Mouse (Mus musculus) C2C12 (cell line): ENCODE measurements around the gene Dnah11.

Experiments
- CEBPB ChIP-seq: IDR thresholded peaks from one replicate; pipeline ENCODE4 v1.6.1; 2011; ENCODE audit warnings: low read depth, mild to moderate bottlenecking, control low read depth, moderate library complexity
- CTCF ChIP-seq: IDR thresholded peaks from one replicate; pipeline ENCODE4 v1.5.1; 2011; ENCODE audit not compliant: control insufficient read depth, insufficient read depth, insufficient read length
- MAX ChIP-seq: IDR thresholded peaks from one replicate; pipeline ENCODE4 v1.6.1; 2011; ENCODE audit warnings: mild to moderate bottlenecking, control low read depth
- MYOD1 ChIP-seq: IDR thresholded peaks from one replicate; pipeline ENCODE4 v1.6.1; 2011; ENCODE audit warnings: low read depth; ENCODE audit not compliant: control insufficient read depth, insufficient read length
- MYOG ChIP-seq: IDR thresholded peaks from one replicate; pipeline ENCODE4 v1.6.1; 2011; ENCODE audit not compliant: control insufficient read depth, insufficient read length; ENCODE audit errors: extremely low read depth
- USF1 ChIP-seq: IDR thresholded peaks from one replicate; pipeline ENCODE4 v1.6.1; 2011; ENCODE audit warnings: low read depth, mild to moderate bottlenecking, control low read depth, moderate library complexity

- TF ChIP-seq CTCF: no peak
- no peak for TF ChIP-seq MAX
- no peak for TF ChIP-seq USF1
- no peak for TF ChIP-seq CEBPB
- TF ChIP-seq MYOG: no peak
- no peak for TF ChIP-seq MYOD1
These were observed 100.6 kb downstream of the Dnah11 start for GRCm38 (mm10) chr12:118098257-118098656.
